Mouse (Mus musculus) hindbrain, embryonic 13.5 days (tissue): ENCODE data around the gene Nmnat2. TPM values are rescaled to one million over a fixed set of nuclear protein-coding genes. Genes with fewer than 3 reads are reported as not detected.
A peak's percentile ranks its signal among the peaks of the same experiment; 100 is the strongest.

Source experiments
- ATAC-seq: fragments of 200-750 bp; cut with Nextera tagmentation; 2 replicates; pipeline ENCODE4 v1.8.0; 2017; ENCODE audit warnings: moderate TSS enrichment; ENCODE audit not compliant: low FRiP score
- H3K27ac ChIP-seq: fragments of 300-500 bp; sonication (generic); 2 replicates; pipeline ENCODE4 v1.5.1; 2015; ENCODE audit warnings: inconsistent platforms, mild to moderate bottlenecking, moderate library complexity
- H3K27me3 ChIP-seq: fragments of 300-500 bp; sonication (generic); 2 replicates; pipeline ENCODE4 v1.6.1; 2015; ENCODE audit warnings: mild to moderate bottlenecking, inconsistent platforms
- H3K36me3 ChIP-seq: fragments of 300-500 bp; sonication (generic); 2 replicates; pipeline ENCODE4 v1.6.1; 2015; ENCODE audit warnings: mild to moderate bottlenecking, inconsistent platforms
- H3K4me1 ChIP-seq: fragments of 300-500 bp; sonication (generic); replicated peaks from 2 replicates; pipeline ENCODE4 v1.6.1; 2015; ENCODE audit warnings: inconsistent platforms
- H3K4me2 ChIP-seq: fragments of 300-500 bp; sonication (generic); 2 replicates; pipeline ENCODE4 v1.6.1; 2015; ENCODE audit warnings: inconsistent platforms, mild to moderate bottlenecking, moderate library complexity
- H3K4me3 ChIP-seq: fragments of 300-500 bp; sonication (generic); 2 replicates; pipeline ENCODE4 v1.5.1; 2015; ENCODE audit warnings: mild to moderate bottlenecking, inconsistent platforms
- H3K9ac ChIP-seq: fragments of 300-500 bp; sonication (generic); 2 replicates; pipeline ENCODE4 v1.6.1; 2015; ENCODE audit warnings: mild to moderate bottlenecking, inconsistent platforms
- H3K9me3 ChIP-seq: fragments of 300-500 bp; sonication (generic); 2 replicates; pipeline ENCODE4 v1.6.1; 2016; ENCODE audit warnings: inconsistent platforms
- WGBS: fragments of 180-500 bp; shearing (Covaris S2); methylation state at CpG from one replicate; pipeline ENCODE4 v1.1.7; 2015; 5-methylcytosine and 5-hydroxymethylcytosine counted together
- polyA plus RNA-seq: library from polyadenylated mRNA; unstranded; fragments of >200 nt; fragmentation: Nextera tagmentation; extraction: Ambion mirVana; gene quantifications from 2 replicates; pipeline ENCODE4 v1.2.1, GENCODE M21; 2015

Gene Nmnat2
- polyA plus RNA-seq, 1 experiment from 2014 or later, result 68.0 TPM

DNA sequence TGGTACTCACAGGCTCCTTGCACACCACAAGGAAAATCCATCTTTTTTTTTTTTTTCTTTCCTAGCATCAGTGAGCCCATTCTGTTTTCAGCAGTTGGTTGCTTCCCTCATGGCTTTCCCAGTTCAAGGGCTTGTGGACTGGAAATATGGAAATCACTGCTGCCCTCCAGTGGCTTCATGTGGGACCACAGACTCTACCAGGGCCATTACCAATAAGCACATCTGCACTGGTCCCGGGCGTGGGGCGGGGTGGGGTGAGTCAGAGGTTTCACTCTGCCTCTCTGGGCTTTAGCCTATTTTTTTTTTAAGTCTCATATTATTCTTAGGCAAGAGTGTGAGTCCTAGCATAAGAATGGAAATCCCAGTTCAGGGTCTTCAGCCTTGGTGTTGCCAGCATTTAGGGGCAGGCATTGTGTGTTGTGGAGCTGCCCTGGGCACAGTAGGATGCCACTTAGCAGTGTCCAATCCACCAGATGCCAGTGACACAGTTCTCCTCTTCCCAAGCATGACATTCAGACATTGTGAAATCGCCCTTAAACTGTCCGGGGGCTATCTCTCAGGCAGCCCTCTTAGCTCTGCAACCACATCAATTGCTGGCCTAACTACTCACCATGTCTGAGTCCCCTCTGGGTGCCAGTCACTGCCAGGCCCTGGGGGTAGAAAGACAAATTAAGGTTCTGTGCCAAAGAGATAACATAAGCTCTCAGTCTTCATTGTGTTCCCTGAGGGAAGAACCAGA is 137.6 kb downstream of the Nmnat2 start:
- Histone ChIP-seq H3K27me3 (peaks cover 19% of the 10 kb centered on the region), H3K4me2 (no peak overlapping the region), H3K4me1 (peaks cover 18% of the 10 kb centered on the region), H3K9me3 (no peaks in the 10 kb centered on the region), H3K4me3 (no peak overlapping the region), H3K9ac (no peak overlapping the region), H3K36me3 (peaks cover 36% of the 10 kb centered on the region), H3K27ac (no peak overlapping the region)
- peak; percentile 57; the same call in 1 of the 2 replicates for ATAC-seq
- 50% methylated on average over 5 of the region's 5 CpGs for WGBS

DNA sequence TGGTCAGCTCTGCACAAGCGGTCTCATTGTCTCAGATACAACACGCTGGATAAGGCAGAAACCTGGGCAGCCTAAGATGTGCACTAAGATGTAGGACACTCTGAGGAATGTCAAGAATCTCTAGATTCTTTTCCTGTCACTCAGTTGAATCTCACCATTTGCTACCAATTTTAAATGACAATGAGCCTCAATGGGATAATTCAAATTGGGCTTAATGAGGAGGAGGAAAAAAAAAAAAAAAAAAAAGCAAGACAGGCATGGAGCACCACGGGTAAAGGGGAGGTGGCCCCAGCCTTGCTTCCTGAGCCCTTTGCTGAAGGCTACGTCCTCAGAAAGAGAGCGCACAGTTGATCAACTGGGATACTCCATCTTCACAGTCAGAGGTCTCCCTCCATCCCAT is 138.4 kb downstream of the Nmnat2 start:
- H3K27ac ChIP-seq, result no peak overlapping the region
- no peak overlapping the region for H3K4me3 ChIP-seq
- H3K9me3 ChIP-seq, result no peaks in the 10 kb centered on the region
- no peak for ATAC-seq
- no peak overlapping the region for H3K9ac ChIP-seq
- peaks cover 19% of the 10 kb centered on the region for H3K27me3 ChIP-seq
- peaks cover 18% of the 10 kb centered on the region for H3K4me1 ChIP-seq
- peaks cover 29% of the 10 kb centered on the region for H3K36me3 ChIP-seq
- H3K4me2 ChIP-seq, result no peak overlapping the region
- WGBS, result 60% methylated on average over 5 of the region's 5 CpGs

DNA sequence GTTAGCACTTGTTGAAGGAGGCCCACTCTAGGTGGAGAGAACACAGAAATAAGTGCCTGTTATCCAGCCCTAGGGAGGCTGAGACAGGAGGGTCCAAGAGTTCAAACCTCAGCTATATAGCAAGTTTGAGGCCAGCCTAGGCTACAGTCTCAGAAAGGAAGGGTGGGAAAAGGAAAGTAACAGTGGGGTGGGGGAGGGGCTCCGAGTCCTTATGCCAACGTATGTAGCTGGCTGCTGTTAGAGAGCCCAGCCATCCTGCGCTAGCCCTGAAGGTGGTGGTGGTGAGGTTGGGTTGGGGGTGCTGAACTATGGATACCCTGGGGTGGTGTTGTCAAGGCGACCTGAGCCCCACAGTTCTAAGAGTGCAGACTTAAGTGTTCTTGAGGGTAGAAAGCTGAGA is 138.8 kb downstream of the Nmnat2 start:
- no peak overlapping the region for H3K4me3 ChIP-seq
- no peaks in the 10 kb centered on the region for H3K9me3 ChIP-seq
- H3K27ac ChIP-seq, result no peak overlapping the region
- no peak overlapping the region for H3K9ac ChIP-seq
- no peak overlapping the region for H3K4me2 ChIP-seq
- H3K27me3 ChIP-seq, result peaks cover 19% of the 10 kb centered on the region
- H3K4me1 ChIP-seq, result peaks cover 18% of the 10 kb centered on the region
- H3K36me3 ChIP-seq, result peaks cover 27% of the 10 kb centered on the region
- 69% methylated on average over 4 of the region's 4 CpGs for WGBS
- no peak for ATAC-seq

DNA sequence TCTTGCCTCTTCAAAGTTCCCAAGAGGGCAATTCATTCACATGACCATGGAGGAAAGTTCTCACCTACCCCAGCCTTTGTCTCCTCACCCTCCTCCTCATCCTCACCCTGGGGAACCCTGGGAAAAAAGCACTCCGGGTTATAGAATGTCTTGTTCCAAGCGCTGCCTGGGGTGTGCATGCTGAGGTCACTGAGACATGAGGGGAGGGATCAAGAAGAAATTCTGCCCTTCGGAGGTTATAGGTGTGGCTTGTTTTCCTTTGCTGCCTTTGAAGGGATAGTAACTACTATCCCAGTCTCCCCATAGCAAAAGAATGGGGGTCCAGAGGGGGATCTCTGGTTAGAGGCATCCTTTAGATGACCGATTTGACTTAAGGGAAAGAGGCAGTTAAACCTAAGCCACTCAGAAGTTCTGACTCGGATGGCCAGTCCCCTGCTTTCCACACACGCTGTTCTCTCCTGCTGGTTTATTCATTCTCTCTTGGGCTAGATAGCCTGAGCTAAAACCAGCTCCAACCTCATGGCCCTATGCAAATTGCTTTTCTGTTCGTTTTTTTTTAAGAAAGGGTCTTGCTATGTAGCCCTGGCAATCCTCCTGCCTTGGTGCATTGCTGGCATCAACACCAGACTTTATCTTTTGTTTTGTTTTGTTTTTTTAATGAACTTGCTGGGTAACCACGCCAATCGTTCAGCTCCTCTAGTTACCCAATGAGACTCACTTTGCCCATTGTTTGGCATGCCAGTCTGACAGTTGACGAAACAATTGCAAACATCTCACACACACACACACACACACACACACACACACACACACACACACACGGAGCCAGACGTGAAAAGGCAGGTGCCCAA is 139.7 kb downstream of the Nmnat2 start:
- H3K4me3 ChIP-seq, result no peak overlapping the region
- no peak overlapping the region for H3K9ac ChIP-seq
- H3K27me3 ChIP-seq, result peaks cover 19% of the 10 kb centered on the region
- no peak overlapping the region for H3K4me2 ChIP-seq
- WGBS, result 29% methylated on average over 12 of the region's 12 CpGs
- ATAC-seq, result no peak
- H3K4me1 ChIP-seq, result peaks cover 18% of the 10 kb centered on the region
- no peaks in the 10 kb centered on the region for H3K9me3 ChIP-seq
- peaks cover 21% of the 10 kb centered on the region for H3K36me3 ChIP-seq
- no peak overlapping the region for H3K27ac ChIP-seq

DNA sequence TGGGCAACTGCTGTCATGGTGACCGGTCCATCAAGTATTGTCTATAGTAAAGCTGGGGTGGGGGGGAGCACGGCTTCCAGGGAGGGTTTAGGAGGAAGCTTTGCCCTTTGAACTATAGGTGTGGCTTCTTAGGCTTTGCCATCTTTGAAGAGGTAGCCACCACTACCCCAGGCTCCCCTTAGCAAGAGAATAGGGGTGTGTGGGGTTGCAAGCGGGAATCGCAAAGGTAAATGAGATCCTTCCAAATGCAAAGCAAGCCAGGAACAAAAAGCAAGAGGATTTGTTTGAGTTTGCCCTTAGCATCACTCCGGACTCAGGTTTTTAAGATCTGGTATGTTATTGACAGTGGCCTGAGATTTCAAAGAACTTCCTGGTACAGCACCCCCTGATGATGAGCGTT is 140.5 kb downstream of the Nmnat2 start:
- Histone ChIP-seq H3K27me3 (peaks cover 14% of the 10 kb centered on the region), H3K4me1 (peaks cover 18% of the 10 kb centered on the region), H3K9ac (no peak overlapping the region), H3K27ac (no peak overlapping the region), H3K4me2 (no peak overlapping the region), H3K4me3 (no peak overlapping the region), H3K9me3 (no peaks in the 10 kb centered on the region), H3K36me3 (peaks cover 14% of the 10 kb centered on the region)
- ATAC-seq, result no peak
- 46% methylated on average over 6 of the region's 6 CpGs for WGBS

DNA sequence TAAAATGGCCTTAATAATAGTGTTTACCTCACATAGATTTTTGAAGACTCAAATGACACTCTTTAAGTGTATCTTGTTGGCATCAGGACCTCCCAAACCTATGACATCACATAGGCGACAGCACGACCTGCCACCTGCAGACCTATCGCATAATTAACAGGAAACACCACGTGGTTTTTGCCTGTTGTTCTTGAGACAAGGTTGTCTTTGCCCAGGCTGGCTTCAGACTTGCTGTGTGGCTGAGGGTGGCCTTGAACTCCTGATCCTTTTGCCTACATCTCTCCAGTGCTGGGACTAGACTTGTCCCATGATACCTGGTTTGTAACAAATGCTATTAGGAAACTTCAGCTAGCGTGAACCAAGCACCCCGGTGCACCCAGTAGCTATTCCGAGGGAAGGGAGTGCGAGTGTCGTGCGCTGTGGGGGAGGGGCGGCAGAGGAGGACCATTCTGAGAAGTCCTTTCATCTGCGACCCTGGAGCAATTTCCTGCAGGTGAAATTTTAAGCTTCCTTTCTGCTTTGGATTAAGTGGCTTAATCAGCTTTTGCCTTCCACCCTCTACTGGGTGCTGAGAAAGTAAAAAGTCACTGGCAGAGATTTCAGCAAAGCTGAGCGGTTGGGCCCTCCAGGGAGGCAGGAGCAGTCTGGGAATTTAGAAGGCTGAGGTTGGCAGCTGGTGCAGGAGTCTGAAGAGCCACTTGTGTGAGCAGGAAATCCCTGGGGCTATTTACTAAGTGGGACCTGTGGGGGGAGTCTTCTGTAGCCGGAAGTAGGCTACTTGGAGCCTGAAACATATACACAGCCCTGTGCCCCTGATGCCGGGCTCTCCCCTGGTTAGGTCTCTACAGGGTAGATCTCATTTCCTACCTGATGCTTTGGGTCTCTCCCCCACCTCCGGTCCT is 141.3 kb downstream of the Nmnat2 start:
- Histone ChIP-seq H3K27ac (no peak overlapping the region), H3K36me3 (peaks cover 8% of the 10 kb centered on the region), H3K4me2 (no peak overlapping the region), H3K9ac (no peak overlapping the region), H3K27me3 (peaks cover 14% of the 10 kb centered on the region), H3K4me3 (no peak overlapping the region), H3K4me1 (peaks cover 18% of the 10 kb centered on the region), H3K9me3 (no peaks in the 10 kb centered on the region)
- ATAC-seq, result 0 out of 2 replicates have a peak, but pooled peaks have one; percentile 23
- 28% methylated on average over 16 of the region's 16 CpGs for WGBS

DNA sequence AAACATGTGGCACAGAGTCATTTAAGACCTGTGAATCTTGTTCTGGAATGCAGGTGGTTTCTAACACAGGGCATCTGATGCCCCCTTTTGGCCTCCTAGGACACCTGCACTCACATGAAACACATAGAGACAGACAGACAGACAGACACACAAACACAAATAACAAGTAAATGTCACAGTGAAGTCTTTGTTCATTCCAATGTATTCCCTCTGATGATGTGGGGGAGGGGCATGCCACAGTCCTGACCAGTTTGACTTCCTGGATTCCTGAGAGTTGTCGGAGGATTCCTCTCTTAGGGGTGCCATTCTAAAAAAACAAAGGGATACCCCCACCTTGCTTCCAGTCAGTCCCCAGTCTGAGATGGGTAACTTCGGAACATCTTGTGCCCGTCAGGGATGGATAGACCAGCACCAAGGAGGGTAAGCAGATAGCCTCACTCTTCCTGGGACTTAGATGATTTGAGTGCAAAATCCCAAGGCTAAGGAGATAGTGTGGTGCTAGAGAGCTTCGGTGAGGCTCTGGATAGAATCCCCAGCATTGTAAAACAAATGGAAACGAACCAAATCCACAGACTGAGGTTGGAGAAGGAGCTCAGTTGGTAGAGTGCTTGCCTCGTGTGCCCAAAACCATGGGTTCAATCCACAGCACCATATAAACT is 142.4 kb downstream of the Nmnat2 start:
- no peaks in the 10 kb centered on the region for H3K9me3 ChIP-seq
- 91% methylated on average over 6 of the region's 6 CpGs for WGBS
- peaks cover 13% of the 10 kb centered on the region for H3K4me1 ChIP-seq
- H3K27ac ChIP-seq, result no peak overlapping the region
- H3K9ac ChIP-seq, result no peak overlapping the region
- ATAC-seq, result no peak
- H3K27me3 ChIP-seq, result peaks cover 11% of the 10 kb centered on the region
- no peak overlapping the region for H3K4me3 ChIP-seq
- H3K4me2 ChIP-seq, result no peak overlapping the region
- peaks cover 5% of the 10 kb centered on the region; the same call in 1 of the 2 replicates for H3K36me3 ChIP-seq

DNA sequence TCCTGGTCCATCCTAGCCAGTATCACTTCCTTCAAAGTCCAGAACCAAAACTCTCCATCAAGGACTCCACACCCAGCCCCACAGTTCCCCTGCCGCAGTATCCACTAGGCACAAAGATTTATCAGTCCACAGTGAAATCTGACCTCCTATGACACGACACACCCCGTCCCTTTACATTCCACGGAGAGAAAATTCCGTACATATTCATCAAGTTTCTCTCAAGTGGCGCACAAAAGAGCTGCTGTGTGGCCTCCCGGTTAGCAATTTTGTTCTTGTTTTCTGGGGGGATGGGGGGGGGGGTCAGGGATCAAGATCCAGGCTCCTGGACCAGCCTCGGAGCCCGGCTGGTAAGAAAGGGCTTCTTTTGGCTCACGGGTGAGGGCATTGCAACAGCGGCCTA is 143.8 kb downstream of the Nmnat2 start:
- Histone ChIP-seq H3K9me3 (no peaks in the 10 kb centered on the region), H3K9ac (no peak overlapping the region), H3K4me3 (no peak overlapping the region), H3K4me2 (no peak overlapping the region), H3K4me1 (0 out of 2 replicates have a peak, but pooled peaks cover 4% of the 10 kb centered on the region), H3K36me3 (peaks cover 5% of the 10 kb centered on the region; the same call in 1 of the 2 replicates), H3K27ac (no peak overlapping the region), H3K27me3 (peaks cover 5% of the 10 kb centered on the region)
- WGBS, result 39% methylated on average over 11 of the region's 11 CpGs
- ATAC-seq, result no peak

DNA sequence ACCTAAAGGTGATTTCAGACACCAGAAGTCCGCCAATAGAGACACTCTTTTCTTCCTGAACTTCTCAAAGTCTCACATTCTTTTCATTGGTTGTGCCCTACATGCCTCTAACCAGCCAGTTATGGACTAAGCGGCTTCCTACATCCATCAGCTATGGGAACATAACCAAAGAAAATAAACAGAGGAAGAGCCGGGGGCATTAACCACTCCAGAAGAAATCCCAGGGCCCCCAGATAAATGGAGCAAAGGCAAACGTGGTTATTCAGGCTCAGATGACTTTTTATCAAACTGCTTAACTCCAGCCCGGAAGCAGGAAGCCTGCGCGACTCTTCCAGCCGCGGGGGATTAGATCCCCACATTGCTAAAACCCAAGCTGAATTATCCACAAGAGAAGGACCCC is 146.1 kb downstream of the Nmnat2 start:
- H3K36me3 ChIP-seq, result peaks cover 9% of the 10 kb centered on the region; the same call in 1 of the 2 replicates
- H3K4me1 ChIP-seq, result no peaks in the 10 kb centered on the region
- no peaks in the 10 kb centered on the region for H3K9me3 ChIP-seq
- no peak overlapping the region for H3K27ac ChIP-seq
- H3K4me3 ChIP-seq, result no peak overlapping the region
- no peak for ATAC-seq
- no peaks in the 10 kb centered on the region for H3K27me3 ChIP-seq
- H3K9ac ChIP-seq, result no peak overlapping the region
- 58% methylated on average over 9 of the region's 9 CpGs for WGBS
- no peak overlapping the region for H3K4me2 ChIP-seq

DNA sequence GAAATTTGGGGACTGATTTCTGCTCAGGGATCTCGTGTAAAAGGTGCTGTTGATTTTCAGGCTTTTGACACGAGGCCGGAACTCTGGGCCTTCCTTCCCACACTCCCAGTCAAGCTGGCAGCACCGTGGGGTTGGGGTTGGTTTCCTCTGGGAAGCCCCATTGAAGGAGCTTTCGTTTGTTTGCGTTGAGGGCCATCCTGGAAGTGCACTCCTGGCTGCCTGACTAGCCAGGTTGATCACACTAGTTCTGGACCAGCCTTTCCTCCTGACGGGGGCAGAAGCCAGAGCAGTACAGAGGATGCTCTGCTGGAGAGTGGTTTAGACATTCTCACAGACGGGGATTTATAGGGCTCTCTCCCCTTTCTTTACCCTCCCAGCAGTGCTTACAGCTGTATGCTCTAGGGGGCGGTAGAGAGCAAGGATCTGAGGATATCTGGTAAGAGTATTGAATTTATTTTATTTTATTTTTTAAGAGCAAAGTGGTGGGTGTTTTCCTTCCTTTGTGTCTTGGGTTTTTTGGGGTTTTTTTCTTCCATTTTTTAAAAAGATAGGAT is 146.6 kb downstream of the Nmnat2 start:
- ATAC-seq, result no peak
- Histone ChIP-seq H3K4me3 (no peak overlapping the region), H3K27me3 (no peaks in the 10 kb centered on the region), H3K4me2 (no peak overlapping the region), H3K36me3 (peaks cover 6% of the 10 kb centered on the region; the same call in 1 of the 2 replicates), H3K4me1 (no peaks in the 10 kb centered on the region), H3K9me3 (no peaks in the 10 kb centered on the region), H3K27ac (no peak overlapping the region), H3K9ac (no peak overlapping the region)
- WGBS, result 38% methylated on average over 9 of the region's 9 CpGs
